Mouse (Mus musculus): Measurements from ENCODE around the gene Rnf135. TPM values are rescaled to one million over a fixed set of nuclear protein-coding genes. Genes with fewer than 3 reads are reported as not detected.

The Rnf135 gene
- polyA plus RNA-seq, 1 experiment from 2014 or later, result 4.2 TPM

Other genes starting within 250 kb of the Rnf135 start
- gene Utp6, start 221.5 kb upstream of the Rnf135 start, polyA plus RNA-seq (2015; fragmentation: Nextera tagmentation; extraction: Ambion mirVana), result 45.3 and 45.7 TPM in 2 replicates
- 15.8 TPM in 2 replicates for gene Suz12, start 190.7 kb upstream of the Rnf135 start, polyA plus RNA-seq (2015; fragmentation: Nextera tagmentation; extraction: Ambion mirVana)
- 17.7 and 19.9 TPM in 2 replicates for gene Crlf3, start 102.9 kb upstream of the Rnf135 start, polyA plus RNA-seq (2015; fragmentation: Nextera tagmentation; extraction: Ambion mirVana)
- 4.7 and 5.5 TPM in 2 replicates for gene Atad5, start 94.5 kb upstream of the Rnf135 start, polyA plus RNA-seq (2015; fragmentation: Nextera tagmentation; extraction: Ambion mirVana)
- 26.6 and 27.2 TPM in 2 replicates for gene Tefm, start 41.7 kb upstream of the Rnf135 start, polyA plus RNA-seq (2015; fragmentation: Nextera tagmentation; extraction: Ambion mirVana)
- 3.6 and 3.9 TPM in 2 replicates for gene Adap2, start 29.7 kb upstream of the Rnf135 start, polyA plus RNA-seq (2015; fragmentation: Nextera tagmentation; extraction: Ambion mirVana)
- gene Rhot1, start 25.2 kb downstream of the Rnf135 start, polyA plus RNA-seq (2015; fragmentation: Nextera tagmentation; extraction: Ambion mirVana), result 76.2 and 80.0 TPM in 2 replicates
- 16.3 and 16.6 TPM in 2 replicates for gene Rhbdl3, start 117.1 kb downstream of the Rnf135 start, polyA plus RNA-seq (2015; fragmentation: Nextera tagmentation; extraction: Ambion mirVana)
- gene 5730455P16Rik, start 194.2 kb downstream of the Rnf135 start, polyA plus RNA-seq (2015; fragmentation: Nextera tagmentation; extraction: Ambion mirVana), result 30.4 and 33.4 TPM in 2 replicates
- 217 and 226 TPM in 2 replicates for gene Zfp207, start 199.4 kb downstream of the Rnf135 start, polyA plus RNA-seq (2015; fragmentation: Nextera tagmentation; extraction: Ambion mirVana)
- gene Psmd11, start 244.8 kb downstream of the Rnf135 start, polyA plus RNA-seq (2015; fragmentation: Nextera tagmentation; extraction: Ambion mirVana), result 293 and 304 TPM in 2 replicates

Data from neural tube, embryonic 13.5 days (tissue).